Mouse (Mus musculus) heart, postnatal 0 days (tissue): Measurements from ENCODE around the gene Itch.

Experiments used
- CTCF ChIP-seq: IDR thresholded peaks from 2 replicates; pipeline ENCODE4 v1.5.1; 2016; ENCODE audit warnings: antibody characterized with exemption, control low read depth, low read depth
- EP300 ChIP-seq: IDR thresholded peaks from 2 replicates; pipeline ENCODE4 v1.6.1; 2016; ENCODE audit warnings: antibody characterized with exemption, low read depth

- no peak for TF ChIP-seq CTCF
- TF ChIP-seq EP300 = no peak
Measured at GRCm38 (mm10) chr2:155135534-155135933, 2.2 kb downstream of the Itch start.
